Mouse (Mus musculus): ENCODE data around the gene Trappc2l.
"Not testable (repeated sequence)": the region's sequence is repeated elsewhere in the genome, so short reads cannot be mapped to it uniquely, and the experiment has no call there.

DNA sequence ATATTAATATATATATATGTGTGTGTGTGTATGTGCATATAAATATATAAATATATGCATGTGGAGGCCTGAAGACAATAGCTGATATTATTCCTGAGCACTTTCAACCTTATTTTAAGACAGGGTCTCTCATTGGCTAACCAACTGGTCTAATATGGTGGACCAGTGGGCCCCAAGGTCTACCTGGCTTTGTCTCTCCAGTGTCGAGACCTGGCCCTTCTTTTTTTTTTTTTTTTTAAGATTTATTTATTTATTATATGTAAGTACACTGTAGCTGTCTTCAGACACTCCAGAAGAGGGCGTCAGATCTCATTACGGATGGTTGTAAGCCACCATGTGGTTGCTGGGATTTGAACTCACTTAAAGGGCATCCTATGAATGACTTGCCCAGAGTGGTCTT is 20.7 kb downstream of the Trappc2l start:
- TF ChIP-seq CTCF (IDR thresholded peaks at IDR 0.05; ENCODE audit: borderline replicate concordance, extremely low read depth, insufficient read depth, insufficient read length); POLR2A (IDR thresholded peaks at IDR 0.05; ENCODE audit: borderline replicate concordance, extremely low read depth, insufficient read depth, insufficient read length, poor library complexity, severe bottlenecking): not testable (repeated sequence)
